Mouse (Mus musculus) bone marrow, adult 2 months (tissue): ENCODE data around the gene Ifit1.
"Not testable (repeated sequence)": the region's sequence is repeated elsewhere in the genome, so short reads cannot be mapped to it uniquely, and the experiment has no call there.

Experiments used
- CTCF ChIP-seq: fragments of 200-500 bp; IDR thresholded peaks from 2 replicates; pipeline ENCODE4 v1.5.1; 2011; ENCODE audit warnings: low read length, control low read depth; ENCODE audit not compliant: control insufficient read depth, insufficient read depth
- POLR2A ChIP-seq: fragments of 200-500 bp; IDR thresholded peaks from 2 replicates; pipeline ENCODE4 v1.6.1; 2011; ENCODE audit warnings: low read depth, mild to moderate bottlenecking, control low read depth, low read length, borderline replicate concordance; ENCODE audit not compliant: control insufficient read depth

GRCm38 (mm10) chr19:34607237-34608051, 33.2 kb upstream of the Ifit1 start, which contains the start of gene Ifit3b:
- not testable (repeated sequence) for TF ChIP-seq CTCF, POLR2A
